Mouse (Mus musculus) kidney, embryonic 15.5 days (tissue): ENCODE results near the gene Comp. TPM values are rescaled to one million over a fixed set of nuclear protein-coding genes. Genes with fewer than 3 reads are reported as not detected.

Experiments used
- ATAC-seq: fragments of 200-750 bp; cut with Nextera tagmentation; replicated peaks from 2 replicates; pipeline ENCODE4 v1.8.0; 2017; ENCODE audit warnings: moderate TSS enrichment; ENCODE audit not compliant: low FRiP score
- H3K27ac ChIP-seq: fragments of 300-500 bp; sonication (generic); 2 replicates; pipeline ENCODE4 v1.5.1; 2015; ENCODE audit warnings: mild to moderate bottlenecking, inconsistent platforms
- H3K27me3 ChIP-seq: fragments of 300-500 bp; sonication (generic); 2 replicates; pipeline ENCODE4 v1.6.1; 2015; ENCODE audit warnings: inconsistent platforms
- H3K36me3 ChIP-seq: fragments of 300-500 bp; sonication (generic); 2 replicates; pipeline ENCODE4 v1.6.1; 2015; ENCODE audit warnings: inconsistent platforms
- H3K4me1 ChIP-seq: fragments of 300-500 bp; sonication (generic); 2 replicates; pipeline ENCODE4 v1.6.1; 2015; ENCODE audit warnings: inconsistent platforms
- H3K4me2 ChIP-seq: fragments of 300-500 bp; sonication (generic); 2 replicates; pipeline ENCODE4 v1.6.1; 2015; ENCODE audit warnings: moderate library complexity, mild to moderate bottlenecking, inconsistent platforms
- H3K4me3 ChIP-seq: fragments of 300-500 bp; sonication (generic); replicated peaks from 2 replicates; pipeline ENCODE4 v1.5.1; 2015; ENCODE audit warnings: mild to moderate bottlenecking, inconsistent platforms
- H3K9ac ChIP-seq: fragments of 300-500 bp; sonication (generic); 2 replicates; pipeline ENCODE4 v1.6.1; 2015; ENCODE audit warnings: mild to moderate bottlenecking, inconsistent platforms
- H3K9me3 ChIP-seq: fragments of 300-500 bp; sonication (generic); replicated peaks from 2 replicates; pipeline ENCODE4 v1.6.1; 2016; ENCODE audit warnings: inconsistent platforms
- WGBS: fragments of 180-500 bp; shearing (Covaris S2); methylation state at CpG from one replicate; pipeline ENCODE4 v1.1.7; 2015; ENCODE audit warnings: mixed read lengths; 5-methylcytosine and 5-hydroxymethylcytosine counted together
- polyA plus RNA-seq: library from polyadenylated mRNA; unstranded; fragments of >200 nt; fragmentation: Nextera tagmentation; extraction: Ambion mirVana; gene quantifications from 2 replicates; pipeline ENCODE4 v1.2.1, GENCODE M21; 2015

The Comp gene
- polyA plus RNA-seq, 1 experiment from 2014 or later: 0.40 TPM

GRCm38 (mm10) chr8:70408301-70408700 is 34.9 kb downstream of the Comp start:
- peaks cover 9% of the 10 kb centered on the region; the same call in 1 of the 2 replicates for H3K36me3 ChIP-seq
- no peak; the same call in 1 of the 2 replicates for ATAC-seq
- WGBS: 48% methylated on average over 6 of the region's 6 CpGs

GRCm38 (mm10) chr8:70409019-70409418 is 35.7 kb downstream of the Comp start:
- WGBS: 75% methylated on average over 10 of the region's 10 CpGs
- ATAC-seq: no peak
- Histone ChIP-seq H3K4me3 (no peak overlapping the region), H3K27ac (peak overlapping the region; percentile 68), H3K9me3 (no peaks in the 10 kb centered on the region), H3K4me2 (no peak overlapping the region), H3K4me1 (peaks cover 54% of the 10 kb centered on the region), H3K9ac (no peak overlapping the region), H3K36me3 (peaks cover 12% of the 10 kb centered on the region; the same call in 1 of the 2 replicates), H3K27me3 (no peaks in the 10 kb centered on the region)

More at GRCm38 (mm10) chr8:70408301-70408700, 34.9 kb downstream of the Comp start:
- no peak overlapping the region for H3K4me3 ChIP-seq
- H3K4me2 ChIP-seq: no peak overlapping the region
- H3K9me3 ChIP-seq: no peaks in the 10 kb centered on the region
- H3K27me3 ChIP-seq: no peaks in the 10 kb centered on the region
- H3K9ac ChIP-seq: no peak overlapping the region
- peaks cover 54% of the 10 kb centered on the region for H3K4me1 ChIP-seq
- peak overlapping the region; percentile 68 for H3K27ac ChIP-seq

- H3K4me3 ChIP-seq: no peak overlapping the region
- H3K4me2 ChIP-seq: no peak overlapping the region
- H3K27me3 ChIP-seq: no peaks in the 10 kb centered on the region
- peaks cover 52% of the 10 kb centered on the region for H3K4me1 ChIP-seq
- peak overlapping the region; percentile 68 for H3K27ac ChIP-seq
- H3K9me3 ChIP-seq: no peaks in the 10 kb centered on the region
- ATAC-seq: no peak
- H3K36me3 ChIP-seq: peaks cover 12% of the 10 kb centered on the region; the same call in 1 of the 2 replicates
- no peak overlapping the region for H3K9ac ChIP-seq
- 61% methylated on average over 9 of the region's 9 CpGs for WGBS
These were observed 36.1 kb downstream of the Comp start for GRCm38 (mm10) chr8:70409455-70409871.

GRCm38 (mm10) chr8:70410281-70410680 is 36.9 kb downstream of the Comp start:
- WGBS: 84% methylated on average over 5 of the region's 5 CpGs
- no peaks in the 10 kb centered on the region for H3K9me3 ChIP-seq
- H3K27ac ChIP-seq: no peak overlapping the region
- no peak for ATAC-seq
- peaks cover 45% of the 10 kb centered on the region for H3K4me1 ChIP-seq
- 0 out of 2 replicates have a peak, but pooled peaks cover 12% of the 10 kb centered on the region for H3K36me3 ChIP-seq
- H3K4me3 ChIP-seq: no peak overlapping the region
- no peak overlapping the region for H3K4me2 ChIP-seq
- H3K9ac ChIP-seq: no peak overlapping the region
- no peaks in the 10 kb centered on the region for H3K27me3 ChIP-seq

- Histone ChIP-seq H3K27me3 (no peaks in the 10 kb centered on the region), H3K9me3 (no peaks in the 10 kb centered on the region), H3K4me1 (peaks cover 37% of the 10 kb centered on the region), H3K4me3 (no peak overlapping the region), H3K27ac (no peak overlapping the region), H3K36me3 (0 out of 2 replicates have a peak, but pooled peaks cover 12% of the 10 kb centered on the region), H3K4me2 (no peak overlapping the region), H3K9ac (no peak overlapping the region)
- 82% methylated on average over 6 of the region's 6 CpGs for WGBS
- ATAC-seq: no peak
These were observed 41.1 kb downstream of the Comp start for GRCm38 (mm10) chr8:70414310-70414946.

- peaks cover 37% of the 10 kb centered on the region for H3K4me1 ChIP-seq
- 69% methylated on average over 8 of the region's 8 CpGs for WGBS
- H3K27me3 ChIP-seq: no peaks in the 10 kb centered on the region
- no peak overlapping the region for H3K9ac ChIP-seq
- H3K36me3 ChIP-seq: 0 out of 2 replicates have a peak, but pooled peaks cover 12% of the 10 kb centered on the region
- no peak overlapping the region for H3K4me3 ChIP-seq
- no peaks in the 10 kb centered on the region for H3K9me3 ChIP-seq
- no peak overlapping the region for H3K4me2 ChIP-seq
- H3K27ac ChIP-seq: 0 out of 2 replicates have a peak overlapping the region, but pooled peaks have one; percentile 27
- ATAC-seq: peak; percentile 31; the same call in 1 of the 2 replicates
These were observed 42.4 kb downstream of the Comp start for GRCm38 (mm10) chr8:70415540-70416451.

- no peak for ATAC-seq
- WGBS: 60% methylated on average over 6 of the region's 6 CpGs
- no peak overlapping the region for H3K27ac ChIP-seq
- H3K36me3 ChIP-seq: 0 out of 2 replicates have a peak, but pooled peaks cover 12% of the 10 kb centered on the region
- no peak overlapping the region for H3K4me2 ChIP-seq
- peaks cover 47% of the 10 kb centered on the region for H3K4me1 ChIP-seq
- no peak overlapping the region for H3K4me3 ChIP-seq
- H3K27me3 ChIP-seq: no peaks in the 10 kb centered on the region
- H3K9ac ChIP-seq: no peak overlapping the region
- H3K9me3 ChIP-seq: no peaks in the 10 kb centered on the region
These were observed 43.6 kb downstream of the Comp start for GRCm38 (mm10) chr8:70416941-70417340.

- Histone ChIP-seq H3K27ac (no peak overlapping the region), H3K9me3 (no peaks in the 10 kb centered on the region), H3K4me2 (no peak overlapping the region), H3K9ac (no peak overlapping the region), H3K36me3 (0 out of 2 replicates have a peak, but pooled peaks cover 12% of the 10 kb centered on the region), H3K27me3 (no peaks in the 10 kb centered on the region), H3K4me1 (peaks cover 47% of the 10 kb centered on the region), H3K4me3 (no peak overlapping the region)
- 47% methylated on average over 10 of the region's 10 CpGs for WGBS
- ATAC-seq: no peak
These were observed 44.6 kb downstream of the Comp start for GRCm38 (mm10) chr8:70417914-70418313.

GRCm38 (mm10) chr8:70418954-70419353 is 45.6 kb downstream of the Comp start:
- Histone ChIP-seq H3K9ac (no peak overlapping the region), H3K4me3 (no peak overlapping the region), H3K4me2 (no peak overlapping the region), H3K36me3 (0 out of 2 replicates have a peak, but pooled peaks cover 6% of the 10 kb centered on the region), H3K4me1 (peaks cover 47% of the 10 kb centered on the region), H3K9me3 (no peaks in the 10 kb centered on the region), H3K27ac (0 out of 2 replicates have a peak overlapping the region, but pooled peaks have one; percentile 1), H3K27me3 (no peaks in the 10 kb centered on the region)
- 41% methylated on average over 14 of the region's 14 CpGs for WGBS
- ATAC-seq: peak; percentile 34; the same call in 1 of the 2 replicates

GRCm38 (mm10) chr8:70419879-70420643 is 46.7 kb downstream of the Comp start:
- no peak overlapping the region for H3K9ac ChIP-seq
- no peak overlapping the region for H3K4me3 ChIP-seq
- H3K4me1 ChIP-seq: peaks cover 47% of the 10 kb centered on the region
- ATAC-seq: no peak
- no peak overlapping the region for H3K4me2 ChIP-seq
- no peaks in the 10 kb centered on the region for H3K9me3 ChIP-seq
- no peaks in the 10 kb centered on the region for H3K27me3 ChIP-seq
- no peak overlapping the region for H3K27ac ChIP-seq
- WGBS: 80% methylated on average over 11 of the region's 11 CpGs
- no peaks in the 10 kb centered on the region for H3K36me3 ChIP-seq

GRCm38 (mm10) chr8:70421349-70422104 is 48.2 kb downstream of the Comp start:
- peaks cover 38% of the 10 kb centered on the region for H3K4me1 ChIP-seq

More at GRCm38 (mm10) chr8:70421349-70422104, 48.2 kb downstream of the Comp start:
- Histone ChIP-seq H3K27me3 (no peaks in the 10 kb centered on the region), H3K4me3 (no peak overlapping the region), H3K4me2 (no peak overlapping the region), H3K9ac (no peak overlapping the region), H3K36me3 (no peaks in the 10 kb centered on the region), H3K9me3 (no peaks in the 10 kb centered on the region), H3K27ac (no peak overlapping the region)
- WGBS: 57% methylated on average over 18 of the region's 18 CpGs
- no peak for ATAC-seq
